Mouse (Mus musculus) forebrain, embryonic 14.5 days (tissue): Measurements from ENCODE around the gene Coa7. TPM values are rescaled to one million over a fixed set of nuclear protein-coding genes. Genes with fewer than 3 reads are reported as not detected.

ENCODE experiments used
- ATAC-seq: fragments of 200-750 bp; cut with Nextera tagmentation; 2 replicates; pipeline ENCODE4 v1.8.0; 2017; ENCODE audit warnings: mild to moderate bottlenecking, moderate library complexity
- DNase-seq: peaks from one replicate; pipeline ENCODE4 v3.0.0-alpha.2; 2015; ENCODE audit warnings: low spot score
- H3K27ac ChIP-seq: fragments of 300-500 bp; sonication (generic); 2 replicates; pipeline ENCODE4 v1.5.1; 2014; ENCODE audit warnings: low read depth, mild to moderate bottlenecking, control low read depth, low read length, moderate library complexity
- H3K27me3 ChIP-seq: fragments of 300-500 bp; sonication (generic); replicated peaks from 2 replicates; pipeline ENCODE4 v1.6.1; 2014; ENCODE audit warnings: low read length, control low read depth, mixed read lengths; ENCODE audit not compliant: control insufficient read depth, insufficient read depth
- H3K36me3 ChIP-seq: fragments of 300-500 bp; sonication (generic); 2 replicates; pipeline ENCODE4 v1.6.1; 2014; ENCODE audit warnings: low read length, control low read depth; ENCODE audit not compliant: control insufficient read depth, insufficient read depth
- H3K4me1 ChIP-seq: fragments of 300-500 bp; sonication (generic); 2 replicates; pipeline ENCODE4 v1.6.1; 2014; ENCODE audit warnings: antibody characterized with exemption, low read length, control low read depth; ENCODE audit not compliant: control insufficient read depth, insufficient read depth
- H3K4me2 ChIP-seq: fragments of 300-500 bp; sonication (generic); 2 replicates; pipeline ENCODE4 v1.6.1; 2014; ENCODE audit warnings: mild to moderate bottlenecking, control low read depth, low read length
- H3K4me3 ChIP-seq: fragments of 300-500 bp; sonication (generic); 2 replicates; pipeline ENCODE4 v1.5.1; 2014; ENCODE audit warnings: low read depth, low read length, control low read depth
- H3K9ac ChIP-seq: fragments of 300-500 bp; sonication (generic); 2 replicates; pipeline ENCODE4 v1.6.1; 2014; ENCODE audit warnings: mild to moderate bottlenecking, low read length, control low read depth, moderate library complexity
- H3K9me3 ChIP-seq: fragments of 300-500 bp; sonication (generic); replicated peaks from 2 replicates; pipeline ENCODE4 v1.6.1; 2016; ENCODE audit warnings: low read length, control low read depth, mixed read lengths; ENCODE audit not compliant: control insufficient read depth
- WGBS: fragments of 180-500 bp; shearing (Covaris S2); extraction: QIAGEN DNeasy Blood & Tissue Kit; methylation state at CpG from one replicate; pipeline ENCODE4 v1.1.7; 2014; 5-methylcytosine and 5-hydroxymethylcytosine counted together
- polyA plus RNA-seq: library from polyadenylated mRNA; unstranded; fragments of >200 nt; fragmentation: Nextera tagmentation; extraction: Ambion mirVana; gene quantifications from 2 replicates; pipeline ENCODE4 v1.2.1, GENCODE M21; 2014

Coa7 gene
- polyA plus RNA-seq, 1 experiment from 2014 or later, result 52.2 TPM

GRCm38 (mm10) chr4:108318649-108319615, 9.0 kb upstream of the Coa7 start:
- Histone ChIP-seq H3K4me1 (no peaks in the 10 kb centered on the region), H3K9me3 (0 out of 2 replicates have a peak, but pooled peaks cover 3% of the 10 kb centered on the region), H3K27ac (no peak overlapping the region), H3K27me3 (no peaks in the 10 kb centered on the region), H3K9ac (no peak overlapping the region), H3K36me3 (no peaks in the 10 kb centered on the region), H3K4me2 (no peak overlapping the region), H3K4me3 (no peak overlapping the region)
- WGBS, result 81% methylated on average over 7 of the region's 8 CpGs
- ATAC-seq (no peak), DNase-seq (no peak)

- Histone ChIP-seq H3K36me3 (no peaks in the 10 kb centered on the region), H3K9ac (no peak overlapping the region), H3K27me3 (no peaks in the 10 kb centered on the region), H3K4me1 (no peaks in the 10 kb centered on the region), H3K27ac (no peak overlapping the region), H3K9me3 (0 out of 2 replicates have a peak, but pooled peaks cover 3% of the 10 kb centered on the region), H3K4me3 (no peak overlapping the region), H3K4me2 (no peak overlapping the region)
- DNase-seq (no peak), ATAC-seq (no peak)
- WGBS, result 71% methylated on average over 6 of the region's 6 CpGs
Observed at GRCm38 (mm10) chr4:108319747-108320146, 8.2 kb upstream of the Coa7 start.

- no peak overlapping the region for H3K4me3 ChIP-seq
- no peak overlapping the region for H3K27ac ChIP-seq
- H3K9me3 ChIP-seq, result 0 out of 2 replicates have a peak, but pooled peaks cover 3% of the 10 kb centered on the region
- no peaks in the 10 kb centered on the region for H3K27me3 ChIP-seq
- no peak overlapping the region for H3K4me2 ChIP-seq
- no peak overlapping the region for H3K9ac ChIP-seq
- DNase-seq (no peak), ATAC-seq (no peak)
- H3K4me1 ChIP-seq, result no peaks in the 10 kb centered on the region
- 83% methylated on average over 7 of the region's 7 CpGs for WGBS
- H3K36me3 ChIP-seq, result no peaks in the 10 kb centered on the region
Observed at GRCm38 (mm10) chr4:108320627-108321380, 7.1 kb upstream of the Coa7 start.

GRCm38 (mm10) chr4:108323588-108323987, 4.4 kb upstream of the Coa7 start:
- 70% methylated on average over 5 of the region's 5 CpGs for WGBS
- Histone ChIP-seq H3K4me1 (no peaks in the 10 kb centered on the region), H3K36me3 (no peaks in the 10 kb centered on the region), H3K9me3 (0 out of 2 replicates have a peak, but pooled peaks cover 3% of the 10 kb centered on the region), H3K4me2 (no peak overlapping the region), H3K4me3 (no peak overlapping the region), H3K27me3 (no peaks in the 10 kb centered on the region), H3K27ac (no peak overlapping the region), H3K9ac (no peak overlapping the region)
- ATAC-seq (no peak), DNase-seq (no peak)

- DNase-seq, result peak; percentile 69
- peak overlapping the region; percentile 63 for H3K9ac ChIP-seq
- H3K36me3 ChIP-seq, result 0 out of 2 replicates have a peak, but pooled peaks cover 3% of the 10 kb centered on the region
- H3K27ac ChIP-seq, result peak overlapping the region; percentile 92
- H3K9me3 ChIP-seq, result no peaks in the 10 kb centered on the region
- WGBS, result 45% methylated on average over 6 of the region's 6 CpGs
- H3K4me3 ChIP-seq, result peak overlapping the region; percentile 67
- no peak for ATAC-seq
- 0 out of 2 replicates have a peak, but pooled peaks cover 2% of the 10 kb centered on the region for H3K4me1 ChIP-seq
- no peaks in the 10 kb centered on the region for H3K27me3 ChIP-seq
- H3K4me2 ChIP-seq, result peak overlapping the region; percentile 54
Observed at GRCm38 (mm10) chr4:108327071-108327579, 815 bp upstream of the Coa7 start.

- H3K4me3 ChIP-seq, result no peak overlapping the region
- WGBS, result 96% methylated on average over 6 of the region's 6 CpGs
- no peak for ATAC-seq
- DNase-seq, result no peak
- H3K9me3 ChIP-seq, result no peaks in the 10 kb centered on the region
- H3K4me1 ChIP-seq, result 0 out of 2 replicates have a peak, but pooled peaks cover 2% of the 10 kb centered on the region
- no peak overlapping the region for H3K4me2 ChIP-seq
- H3K27me3 ChIP-seq, result no peaks in the 10 kb centered on the region
- H3K36me3 ChIP-seq, result peaks cover 22% of the 10 kb centered on the region; the same call in 1 of the 2 replicates
- H3K9ac ChIP-seq, result no peak overlapping the region
- no peak overlapping the region for H3K27ac ChIP-seq
Observed at GRCm38 (mm10) chr4:108329840-108330239, 1.9 kb downstream of the Coa7 start.

- Histone ChIP-seq H3K27me3 (no peaks in the 10 kb centered on the region), H3K9ac (no peak overlapping the region), H3K36me3 (peaks cover 34% of the 10 kb centered on the region), H3K27ac (no peak overlapping the region), H3K4me3 (no peak overlapping the region), H3K4me2 (no peak overlapping the region), H3K9me3 (no peaks in the 10 kb centered on the region), H3K4me1 (0 out of 2 replicates have a peak, but pooled peaks cover 2% of the 10 kb centered on the region)
- ATAC-seq (no peak), DNase-seq (no peak)
- 87% methylated on average over 9 of the region's 9 CpGs for WGBS
Observed at GRCm38 (mm10) chr4:108332041-108332440, 4.1 kb downstream of the Coa7 start.

- WGBS, result 93% methylated on average over 6 of the region's 6 CpGs
- H3K36me3 ChIP-seq, result peaks cover 48% of the 10 kb centered on the region
Observed at GRCm38 (mm10) chr4:108335413-108335812, 7.5 kb downstream of the Coa7 start.

More at GRCm38 (mm10) chr4:108335413-108335812, 7.5 kb downstream of the Coa7 start:
- Histone ChIP-seq H3K4me2 (no peak overlapping the region), H3K9ac (no peak overlapping the region), H3K27me3 (no peaks in the 10 kb centered on the region), H3K27ac (no peak overlapping the region), H3K9me3 (no peaks in the 10 kb centered on the region), H3K4me1 (no peaks in the 10 kb centered on the region), H3K4me3 (no peak overlapping the region)
- DNase-seq (no peak), ATAC-seq (no peak)
